In genomic region chr3:106174971-106175370, GRCm38 (mm10) we compare ENCODE assay signal across 12 mouse cellular contexts. TPM values are rescaled to one million over a fixed set of nuclear protein-coding genes. Genes with fewer than 3 reads are reported as not detected.
"Had no signal": no experiment of that assay in that cellular context is flagged by ENCODE, and none has a peak within 500 bp of the region (broad histone marks: within the 10 kb centered on the region; RNA-seq: fewer than 3 reads in every experiment).

No protein-coding gene starts in this region.

RNA-seq across cellular contexts. Expression of gene Chil3, which starts 7.6 kb away (rescaled TPM):
- polyA plus RNA-seq: neural tube, embryonic 12.5 days; neural tube, embryonic 13.5 days; neural tube, embryonic 14.5 days; neural tube, embryonic 15.5 days; small intestine, adult 2 months; stomach, embryonic 14.5 days had no signal

RNA-seq across cellular contexts. Expression of gene Chil4, which starts 44.3 kb away (rescaled TPM):
- total RNA-seq: neutrophil, adult 5-6 weeks had no signal
- polyA plus RNA-seq: neural tube, embryonic 12.5 days; neural tube, embryonic 13.5 days; neural tube, embryonic 14.5 days; neural tube, embryonic 15.5 days; small intestine, adult 2 months; spleen, adult 2 months; stomach, embryonic 14.5 days; stomach, embryonic 15.5 days; stomach, embryonic 16.5 days; testis, adult 2 months; urinary bladder, adult 2 months had no signal
